Mouse (Mus musculus) T-helper 2 cell (primary cell): Measurements from ENCODE around the gene Abl2.
"Not testable (repeated sequence)": the region's sequence is repeated elsewhere in the genome, so short reads cannot be mapped to it uniquely, and the experiment has no call there.

Experiments used
- in situ Hi-C: fragments of 300-600 bp; cut with MboI, MseI; formaldehyde crosslinking; loops from one replicate; pipeline ENCODE4 v1.15.1; 2025; ENCODE audit warnings: high pct_unique_total_duplicates

Abl2 gene

DNA sequence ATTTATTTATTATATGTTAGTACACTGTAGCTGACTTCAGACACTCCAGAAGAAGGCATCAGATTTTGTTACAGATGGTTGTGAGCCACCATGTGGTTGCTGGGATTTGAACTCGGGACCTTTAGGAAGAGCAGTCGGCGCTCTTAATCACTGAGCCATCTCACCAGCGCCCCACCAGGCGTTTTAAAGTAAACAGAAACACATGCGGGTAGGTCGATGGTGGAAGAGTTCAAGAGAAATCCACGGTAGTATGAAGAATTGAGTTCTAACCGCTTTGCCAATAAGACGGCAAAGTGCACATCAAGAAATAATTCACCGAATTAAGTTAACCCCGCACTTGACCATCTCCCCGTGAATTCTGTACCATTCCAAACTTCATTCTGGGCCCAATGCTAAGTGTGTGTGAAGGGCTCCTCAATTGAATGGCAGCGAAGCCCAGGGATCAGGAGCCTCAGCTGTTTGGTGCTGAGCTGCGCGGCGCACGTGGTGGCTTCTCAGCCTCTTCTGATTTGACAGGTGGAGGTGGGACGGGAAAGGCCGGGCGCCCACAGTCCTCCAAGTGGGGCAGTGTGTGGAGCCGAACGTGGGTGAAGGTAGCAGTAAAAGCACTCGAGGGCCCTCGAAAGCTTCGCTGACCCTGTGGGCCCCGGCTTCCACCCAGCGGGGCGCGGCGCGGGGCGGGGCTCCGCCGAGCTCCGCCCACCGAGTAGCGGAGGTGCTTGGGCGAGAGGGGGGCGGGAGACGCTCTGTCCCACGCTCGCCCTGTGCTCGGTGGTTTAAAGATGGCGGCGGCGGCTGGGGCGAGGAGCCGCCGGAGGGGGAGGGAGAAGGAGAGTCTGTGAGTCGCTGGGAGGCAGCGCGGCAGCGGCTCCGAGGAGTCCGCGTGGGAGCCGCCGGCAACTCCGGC lies at the start of gene Abl2:
Gene Abl2, plus strand, starts transcription at position 763 of the 907 bp plus-strand sequence.
- in situ Hi-C loops: no loop called here

DNA sequence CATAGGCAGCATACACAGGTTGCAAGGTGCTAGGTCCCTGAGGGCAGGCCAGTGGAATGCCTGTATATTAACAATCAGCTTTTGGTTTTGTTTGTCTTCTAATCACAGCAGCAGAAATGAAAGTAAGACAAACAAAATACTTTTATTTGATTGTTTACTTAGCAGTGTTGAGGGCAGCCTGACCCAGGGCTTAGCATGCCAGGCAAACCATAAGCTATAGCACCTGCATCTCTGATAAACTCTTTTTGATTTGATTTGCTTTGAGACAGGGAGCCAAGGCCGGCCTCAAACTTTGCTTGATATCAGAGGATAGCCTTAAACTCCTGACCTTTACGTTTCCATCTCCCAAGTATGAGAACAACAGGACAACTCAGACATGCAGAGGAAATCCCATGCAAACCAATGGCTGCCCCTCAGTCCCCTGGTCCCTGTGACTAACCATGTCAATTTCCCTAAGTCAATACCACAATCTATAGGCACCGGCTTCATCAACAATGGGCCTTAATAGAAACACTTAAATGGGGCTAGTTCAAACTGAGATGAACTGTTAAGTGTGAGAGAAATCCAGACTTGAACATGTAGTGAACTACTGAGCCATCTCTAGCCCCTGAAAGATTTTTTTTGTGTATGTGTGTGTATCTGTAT lies 38.3 kb upstream of the Abl2 start:
- in situ Hi-C loops: no loop called here

DNA sequence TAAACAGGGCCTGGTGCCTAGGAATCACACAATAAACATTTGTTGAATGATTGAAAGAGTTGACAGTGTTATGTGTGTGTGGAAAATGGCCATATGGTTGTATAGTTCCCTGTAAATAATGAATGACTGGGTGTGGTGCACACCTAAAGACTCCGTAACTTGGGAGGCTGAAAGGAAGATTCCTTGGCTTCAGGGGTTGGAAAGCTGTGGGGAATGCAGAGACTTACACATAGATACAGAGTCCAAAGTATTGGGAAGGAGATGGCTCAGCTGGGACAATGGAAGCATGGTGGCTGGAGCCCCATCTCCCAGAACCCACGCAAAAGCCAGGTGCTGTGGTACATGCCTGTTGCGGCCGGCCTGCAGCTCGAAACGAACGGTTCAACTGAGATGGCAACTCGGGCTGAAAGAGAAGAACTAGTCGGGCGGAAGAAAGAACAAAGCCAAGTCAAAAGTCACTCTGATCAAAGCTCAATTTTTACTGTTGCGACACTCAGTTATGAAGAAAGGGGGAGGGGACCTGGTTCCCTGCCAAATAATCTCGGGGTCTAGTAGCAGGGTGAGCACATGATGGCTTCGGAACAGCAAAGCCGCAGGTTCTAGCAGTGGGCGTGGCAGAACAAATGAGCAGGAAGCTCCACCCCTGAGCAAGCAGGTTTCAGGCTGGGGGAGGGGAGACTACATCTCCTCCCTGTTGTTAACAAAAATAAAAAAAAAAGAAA lies 36.6 kb upstream of the Abl2 start:
- in situ Hi-C loops: no loop called here

DNA sequence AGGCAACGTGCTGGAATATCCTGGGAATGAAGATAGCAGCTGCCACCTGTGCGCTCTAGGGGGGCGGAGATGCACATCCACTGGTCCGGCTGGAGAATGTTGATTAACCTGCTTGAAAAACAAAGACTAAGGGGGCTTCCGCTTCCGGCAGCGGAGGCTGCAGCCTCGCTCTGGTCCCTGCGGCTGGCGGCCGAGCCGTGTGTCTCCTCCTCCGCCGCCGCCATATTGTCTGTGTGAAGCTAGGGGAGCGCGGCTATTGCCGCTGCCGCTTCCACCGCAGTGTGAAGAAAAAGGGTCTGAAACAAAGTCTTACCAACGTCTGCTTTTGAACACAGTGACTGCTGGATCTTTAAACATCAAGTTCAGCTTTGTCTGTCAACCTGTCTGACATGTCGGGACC lies 34.7 kb upstream of the Abl2 start, which contains the start of gene Gm10031:
Gene Gm10031, plus strand, starts transcription at position 171 of the 400 bp plus-strand sequence.
- in situ Hi-C loops: not testable (repeated sequence)

DNA sequence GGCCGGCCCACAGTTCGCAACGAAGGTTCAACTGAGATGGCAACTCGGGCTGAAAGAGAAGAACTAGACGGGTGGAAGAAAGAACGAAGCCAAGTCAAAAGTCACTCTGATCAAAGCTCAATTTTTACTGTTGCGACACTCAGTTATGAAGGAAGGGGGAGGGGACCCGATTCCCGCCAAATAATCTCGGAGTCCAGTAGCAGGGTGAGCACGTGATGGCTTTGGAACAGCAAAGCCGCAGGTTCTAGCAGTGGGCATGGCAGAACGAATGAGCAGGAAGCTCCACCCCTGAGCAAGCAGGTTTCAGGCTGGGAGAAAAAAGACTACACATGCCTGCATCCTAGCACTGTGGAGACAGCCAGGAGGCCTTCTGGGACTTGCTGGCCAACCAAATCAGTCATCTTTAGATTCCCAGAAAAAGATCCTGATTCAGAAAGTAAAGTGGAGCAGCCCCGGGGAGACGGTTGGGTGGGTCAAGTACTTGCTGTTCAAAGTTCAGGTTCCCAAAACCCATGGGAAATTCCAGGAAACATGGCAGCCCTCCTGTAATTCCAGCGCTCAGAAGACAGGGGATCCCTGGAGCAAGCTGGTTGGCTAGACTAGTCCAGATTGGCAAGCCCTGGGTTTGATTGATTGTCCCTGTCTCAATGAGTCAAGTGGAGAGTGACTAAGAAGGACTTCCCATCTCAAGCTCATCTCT lies 26.0 kb upstream of the Abl2 start:
- in situ Hi-C loops: not testable (repeated sequence)

DNA sequence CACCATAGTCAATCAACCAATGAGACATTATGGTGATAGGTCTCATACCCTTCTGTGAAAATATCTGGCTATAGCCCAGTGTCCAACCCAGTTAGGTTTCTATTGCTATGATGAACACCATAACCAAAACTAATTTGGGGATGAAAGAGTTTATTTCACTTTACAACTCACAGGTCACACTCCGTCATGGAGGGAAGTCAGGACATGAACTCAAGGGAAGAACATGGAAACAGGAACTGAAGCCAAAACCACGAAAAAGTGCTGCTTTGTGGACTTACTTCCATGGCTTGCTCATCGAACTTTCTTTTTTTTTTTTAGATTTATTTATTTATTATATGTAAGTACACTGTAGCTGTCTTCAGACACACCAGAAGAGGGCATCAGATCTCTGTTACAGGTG lies 25.1 kb upstream of the Abl2 start:
- in situ Hi-C loops: no loop called here

DNA sequence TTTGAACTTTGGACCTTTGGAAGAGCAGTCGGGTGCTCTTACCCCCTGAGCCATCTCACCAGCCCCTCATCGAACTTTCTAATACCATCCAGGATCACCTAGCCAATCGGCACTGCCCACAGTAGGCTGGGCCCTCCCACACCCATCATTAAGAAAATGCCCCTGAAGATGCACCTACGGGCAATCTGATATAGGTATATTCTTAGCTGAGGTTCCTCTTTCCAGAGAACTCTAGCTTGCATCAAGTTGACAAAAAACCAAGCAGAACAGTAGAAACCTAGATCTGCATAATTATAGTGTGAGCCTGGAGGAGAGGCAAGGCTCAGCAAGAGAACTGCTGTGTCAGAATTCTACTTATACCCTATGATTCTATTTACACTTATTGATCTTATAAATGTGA lies 24.7 kb upstream of the Abl2 start:
- in situ Hi-C loops: no loop called here

DNA sequence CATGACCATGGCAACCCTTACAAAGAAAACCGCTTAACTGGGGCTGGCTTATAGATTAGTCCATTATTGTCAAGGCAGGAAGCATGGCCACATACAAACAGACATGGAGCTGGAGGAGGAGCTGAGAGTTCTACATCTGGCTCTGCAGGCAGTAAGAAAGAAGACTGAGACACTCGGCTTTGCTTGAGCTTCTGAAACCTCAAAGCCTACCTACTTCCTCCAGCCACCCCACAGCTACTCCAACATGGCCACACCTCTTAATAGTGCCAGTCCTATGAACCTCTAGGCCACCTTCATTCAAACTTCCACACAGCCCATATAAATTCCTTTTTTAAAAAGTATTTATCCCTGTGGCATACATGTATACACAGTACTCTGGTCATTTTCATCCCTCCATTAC lies 21.6 kb upstream of the Abl2 start:
- in situ Hi-C loops: no loop called here

DNA sequence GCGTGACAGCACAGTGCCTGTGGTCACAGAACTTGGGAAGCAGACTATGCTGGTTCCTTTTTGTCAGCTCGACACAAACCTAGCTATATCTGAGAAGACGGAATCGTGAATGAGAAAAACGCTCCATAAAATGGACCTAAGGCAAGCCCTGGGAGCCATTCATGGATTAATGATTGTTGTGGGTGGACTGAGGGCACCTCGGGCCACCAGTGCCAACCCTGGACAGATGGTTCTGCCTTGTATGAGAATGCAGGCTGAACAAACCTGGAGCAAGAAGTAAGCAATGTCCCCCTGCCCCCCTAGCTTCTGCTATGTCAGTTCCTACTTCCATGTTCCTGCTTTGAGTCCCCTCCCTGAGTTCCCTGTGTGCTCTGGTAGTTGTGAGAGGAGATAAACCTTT lies 20.9 kb upstream of the Abl2 start:
- in situ Hi-C loops: no loop called here

DNA sequence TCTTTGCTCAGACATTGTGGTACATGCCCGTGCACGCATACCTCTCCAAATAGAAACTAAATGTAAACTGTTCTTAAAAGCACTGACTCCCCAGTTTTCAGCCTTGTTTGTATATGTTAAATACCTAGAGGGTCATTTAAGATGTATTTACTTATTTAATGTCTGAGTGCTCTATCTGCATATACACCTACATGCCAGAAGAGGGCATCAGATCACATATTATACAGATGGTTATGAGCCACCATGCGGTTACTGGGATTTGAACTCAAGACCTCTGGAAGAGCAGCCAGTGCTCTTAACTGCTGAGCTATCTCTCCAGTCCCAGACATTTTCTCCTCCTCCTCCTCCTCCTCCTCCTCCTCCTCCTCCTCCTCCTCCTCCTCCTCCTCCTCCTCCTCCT lies 20.2 kb upstream of the Abl2 start:
- in situ Hi-C loops: no loop called here

DNA sequence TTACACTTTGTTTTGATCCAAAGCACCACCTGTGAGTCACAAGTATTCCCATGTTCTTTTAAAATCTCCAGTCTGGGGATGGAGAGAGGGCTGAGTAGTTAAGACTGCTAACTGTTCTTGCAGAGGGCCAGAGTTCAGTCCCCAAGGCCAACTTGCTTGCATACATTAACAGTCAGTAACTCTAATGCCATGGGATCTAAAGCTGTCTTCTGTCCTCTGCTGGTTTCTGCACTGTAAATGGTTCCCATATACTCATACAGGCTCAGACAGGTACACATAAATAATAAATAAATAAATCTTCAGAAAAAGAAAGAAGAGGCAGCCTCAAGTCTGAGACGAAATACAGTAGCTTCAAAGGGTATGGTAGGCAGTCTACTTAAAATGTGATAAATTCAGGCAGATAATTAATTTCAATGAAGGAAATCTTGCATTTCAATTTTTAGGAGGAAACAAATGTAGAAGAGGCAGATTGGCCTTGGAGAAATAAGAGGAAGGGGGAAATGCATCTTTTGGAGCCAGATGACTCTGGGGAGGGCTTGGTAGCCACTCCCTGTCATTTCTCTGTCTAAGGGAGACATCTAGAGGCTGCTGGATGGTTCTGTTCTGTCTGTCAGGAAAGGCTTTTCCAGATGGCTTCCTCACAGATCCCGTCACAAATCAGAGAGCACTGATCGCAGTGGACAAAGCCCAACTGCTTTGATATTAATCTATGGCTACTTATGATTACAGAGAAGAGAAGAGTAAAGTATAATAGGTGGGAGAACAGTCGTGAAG lies 18.6 kb upstream of the Abl2 start:
- in situ Hi-C loops: no loop called here

DNA sequence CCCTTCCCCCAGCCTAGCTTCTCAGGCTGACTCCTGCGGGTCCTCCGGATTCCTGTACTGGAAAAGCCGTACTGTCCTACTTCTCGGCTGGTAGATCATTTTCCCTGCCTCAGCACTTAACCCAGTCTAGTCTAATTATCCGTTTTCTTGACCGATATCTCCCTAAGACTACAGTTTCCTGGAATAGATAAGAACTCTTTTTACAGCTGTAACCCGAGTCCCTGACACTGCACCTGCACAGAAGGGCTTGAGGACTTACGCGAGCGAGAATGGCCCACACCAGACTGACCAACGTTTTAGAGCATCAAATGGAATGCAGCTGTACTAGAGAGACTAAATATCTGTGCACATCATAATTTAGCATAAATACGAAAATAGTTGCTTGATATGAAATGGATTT lies 14.6 kb upstream of the Abl2 start:
- in situ Hi-C loops: no loop called here

DNA sequence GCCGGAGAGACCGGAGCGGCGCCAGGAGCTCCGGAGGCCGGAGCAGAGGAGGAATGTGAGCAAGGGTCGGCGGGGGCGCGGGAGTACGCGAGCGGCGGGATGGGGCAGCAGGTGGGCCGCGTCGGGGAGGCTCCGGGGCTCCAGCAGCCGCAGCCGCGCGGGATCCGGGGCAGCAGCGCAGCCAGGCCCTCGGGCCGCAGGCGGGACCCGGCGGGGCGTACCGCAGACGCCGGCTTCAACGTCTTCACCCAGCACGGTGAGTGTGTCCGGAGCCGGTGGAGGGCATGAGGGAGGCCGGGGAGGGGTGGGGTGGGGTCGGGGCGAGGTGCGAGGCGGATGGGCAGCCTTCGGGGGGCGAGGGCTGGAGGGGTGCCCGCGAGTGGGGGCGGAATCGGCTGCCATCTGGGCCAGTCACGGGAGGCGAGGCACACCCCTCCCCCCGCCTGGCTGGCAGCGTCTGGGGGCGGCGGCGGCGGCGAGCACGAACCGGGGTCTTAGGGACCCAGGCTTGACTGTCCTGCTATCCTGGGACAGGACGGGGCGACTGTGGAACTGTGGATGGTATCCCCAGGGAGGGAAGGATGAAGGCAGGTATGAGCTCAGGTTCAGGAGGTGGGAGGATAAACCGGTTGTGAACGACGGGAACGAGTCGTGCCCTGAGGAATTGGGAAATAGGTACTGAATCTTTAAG lies 509 bp downstream of the Abl2 start:
- in situ Hi-C loops: no loop called here

DNA sequence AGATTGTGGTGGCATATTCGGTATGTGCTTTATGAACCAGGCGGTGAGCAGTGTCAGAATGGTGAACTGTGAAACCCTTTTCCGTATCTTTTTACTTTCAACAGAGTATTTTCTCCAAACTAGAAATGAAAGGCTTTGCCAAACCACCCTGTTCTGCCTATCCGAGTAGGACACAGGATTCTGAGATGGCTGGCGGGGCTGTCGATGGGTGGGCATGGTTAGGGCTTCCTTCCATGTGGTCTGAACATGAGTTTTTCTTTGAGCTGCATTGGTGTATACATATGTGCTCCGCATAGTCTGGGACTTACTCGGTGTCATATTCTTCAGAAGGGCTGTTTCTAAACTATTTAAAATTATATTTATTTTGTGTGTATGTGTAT lies 1.0 kb downstream of the Abl2 start:
- in situ Hi-C loops: no loop called here

DNA sequence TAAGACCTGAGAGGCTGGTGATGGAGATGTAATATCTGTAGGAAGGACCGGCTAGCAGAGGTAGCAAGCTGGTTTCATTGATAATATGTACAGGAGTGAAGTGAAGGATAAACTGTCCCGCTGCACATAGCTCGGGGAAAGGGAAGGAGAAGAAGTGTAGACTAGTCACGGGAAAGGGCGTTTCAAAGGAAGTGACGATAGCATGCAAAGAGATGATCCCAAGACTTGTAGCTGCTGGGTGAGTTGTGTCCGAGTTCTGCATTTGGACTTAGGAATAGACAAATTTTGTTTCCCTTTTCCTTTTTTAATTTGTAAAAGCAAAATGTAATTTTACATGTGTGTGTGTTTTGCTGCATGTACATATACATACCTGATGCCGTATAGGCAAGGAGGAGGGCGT lies 1.9 kb downstream of the Abl2 start:
- in situ Hi-C loops: no loop called here

DNA sequence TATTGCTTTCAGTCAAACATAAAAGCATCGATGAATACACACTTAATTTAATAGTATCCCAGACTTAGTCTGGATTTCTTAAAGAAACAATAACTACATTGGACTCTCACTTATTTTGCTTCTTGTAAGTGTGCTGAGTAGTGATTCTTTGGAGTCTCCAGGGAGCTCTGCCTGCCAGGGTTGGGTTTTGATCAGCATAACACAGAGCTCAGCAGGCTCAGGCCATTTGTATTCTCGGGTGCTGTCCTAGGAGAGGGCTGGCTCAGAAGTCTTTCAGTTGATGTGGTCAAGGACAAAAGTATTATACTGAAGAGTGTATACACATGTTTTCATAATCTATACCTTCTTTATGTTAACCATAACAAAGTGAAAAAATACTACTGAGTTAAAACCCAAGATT lies 6.7 kb downstream of the Abl2 start:
- in situ Hi-C loops: no loop called here

DNA sequence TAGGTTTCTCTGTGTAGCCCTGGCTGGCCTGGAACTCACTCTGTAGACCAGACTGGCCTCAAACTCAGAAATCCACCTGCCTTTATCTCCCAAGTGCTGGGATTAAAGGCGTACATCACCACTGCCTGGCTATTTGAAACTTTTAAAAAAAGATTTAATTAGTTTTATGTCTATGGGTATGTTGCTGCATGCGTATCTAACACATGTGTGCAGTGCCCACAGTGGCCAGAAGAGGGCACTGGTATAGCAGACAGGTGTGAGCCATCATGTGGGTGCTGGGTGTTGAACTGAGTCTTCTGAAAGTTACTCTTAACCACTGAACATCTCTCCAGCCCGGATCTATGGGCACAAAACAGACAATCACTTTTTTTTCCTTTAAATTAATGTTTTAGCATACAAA lies 7.5 kb downstream of the Abl2 start:
- in situ Hi-C loops: no loop called here

DNA sequence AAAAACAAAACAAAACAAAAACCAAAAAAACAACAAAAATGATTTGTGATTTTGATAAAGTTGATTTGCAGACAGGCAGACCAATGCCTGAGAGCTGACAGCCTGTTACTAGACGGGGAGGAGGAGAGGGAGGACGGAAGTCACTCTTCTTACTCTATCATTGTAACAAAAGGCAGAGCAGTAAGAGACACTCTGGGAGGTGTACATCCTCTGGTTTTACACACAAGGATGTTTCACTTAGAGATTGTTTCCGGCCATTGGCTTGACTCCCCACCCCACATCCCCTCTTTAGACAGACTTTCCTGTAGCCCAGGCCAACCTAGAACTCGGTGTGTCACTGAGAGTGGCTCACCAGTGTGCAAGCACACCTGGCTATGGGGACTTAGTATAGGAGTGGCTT lies 11.0 kb downstream of the Abl2 start:
- in situ Hi-C loops: no loop called here

DNA sequence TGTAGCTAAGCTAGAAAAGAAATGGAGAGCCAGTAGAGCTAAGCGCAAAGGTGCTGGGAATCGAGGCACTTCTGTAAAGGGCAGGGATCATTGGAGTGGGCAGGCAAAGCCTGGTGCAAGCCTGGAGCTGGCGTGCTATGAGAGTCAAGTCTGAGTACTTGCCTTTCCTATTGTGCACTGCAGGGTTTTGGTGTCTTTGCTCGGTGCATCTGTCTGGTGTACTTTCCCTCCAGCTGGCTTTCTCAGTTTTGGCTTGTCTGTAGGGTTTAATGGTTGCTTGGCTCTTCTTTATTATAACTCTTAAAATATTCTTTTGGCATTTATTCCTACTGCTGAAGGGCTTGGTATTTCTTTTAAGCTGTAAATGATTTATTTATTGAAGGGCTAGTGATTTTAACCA lies 14.4 kb downstream of the Abl2 start:
- in situ Hi-C loops: no loop called here

DNA sequence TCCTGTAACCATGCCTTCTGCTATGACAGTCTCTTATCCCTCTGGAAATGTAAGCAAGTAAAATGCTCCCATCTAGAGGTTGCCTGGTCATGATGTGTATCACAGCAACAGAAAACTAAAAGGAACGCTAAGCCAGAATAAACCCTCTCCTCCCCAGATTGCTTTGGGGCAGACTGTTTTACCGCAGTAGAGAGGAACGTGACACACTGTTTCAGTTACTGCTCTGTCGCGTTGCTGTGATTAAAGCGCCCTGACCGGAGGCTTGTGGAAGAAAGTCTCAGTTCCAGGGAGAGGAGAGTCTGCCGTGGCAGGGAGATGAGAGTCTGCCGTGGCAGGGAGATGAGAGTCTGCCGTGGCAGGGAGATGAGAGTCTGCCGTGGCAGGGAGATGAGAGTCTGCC lies 22.6 kb downstream of the Abl2 start:
- in situ Hi-C loops: no loop called here

DNA sequence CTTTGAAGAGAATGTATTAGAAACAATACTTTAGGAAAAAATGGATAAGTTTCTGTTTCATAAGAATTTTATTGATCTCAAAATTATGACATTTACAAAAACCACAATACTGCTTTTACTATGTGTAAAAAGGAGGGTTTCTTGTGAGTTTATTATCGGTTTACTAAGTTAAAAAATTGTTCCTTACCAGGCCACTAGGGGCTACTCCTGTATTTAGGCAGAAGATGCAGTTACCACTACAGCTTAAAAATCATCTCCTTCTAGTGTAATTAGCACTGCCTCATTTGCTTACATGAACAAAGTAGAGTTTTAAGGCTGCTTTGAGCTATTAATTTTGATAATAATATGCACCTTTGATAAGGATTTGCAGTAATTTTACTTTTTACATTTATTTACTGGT lies 25.6 kb downstream of the Abl2 start:
- in situ Hi-C loops: no loop called here
